Mouse (Mus musculus) MEL (cell line): ENCODE data around the gene Scnm1.
A peak's percentile ranks its signal among the peaks of the same experiment; 100 is the strongest.

ENCODE experiments used
- CTCF ChIP-seq, 3 experiments: IDR thresholded peaks in 2 of 3; conservative IDR thresholded peaks in 1 of 3; 2 replicates each; pipeline ENCODE4 v1.5.1; 2011 to 2012; ENCODE audit warnings: low read length in 3 of 3, low read depth in 2 of 3, mild to moderate bottlenecking in 2 of 3, improper control_type of control experiment in 1 of 3, inconsistent platforms in 1 of 3, mixed read lengths in 1 of 3, moderate library complexity in 1 of 3; ENCODE audit not compliant: control insufficient read depth in 1 of 3, insufficient read depth in 1 of 3, poor library complexity in 1 of 3, severe bottlenecking in 1 of 3
- EP300 ChIP-seq, 2 experiments: IDR thresholded peaks; 2 replicates each; pipeline ENCODE4 v1.6.1; 2011; ENCODE audit warnings: improper control_type of control experiment in 2 of 2, low read length in 2 of 2, low read depth in 1 of 2, mild to moderate bottlenecking in 1 of 2
- HCFC1 ChIP-seq: IDR thresholded peaks from 2 replicates; pipeline ENCODE4 v1.6.1; 2012; ENCODE audit warnings: low read depth, mild to moderate bottlenecking, inconsistent platforms, low read length, improper control_type of control experiment, moderate library complexity
- JUND ChIP-seq: IDR thresholded peaks from 2 replicates; pipeline ENCODE4 v1.6.1; 2011; ENCODE audit warnings: low read depth, mild to moderate bottlenecking, improper control_type of control experiment, low read length
- KAT2A ChIP-seq: conservative IDR thresholded peaks from 2 replicates; pipeline ENCODE4 v1.6.1; 2012; ENCODE audit warnings: low read depth, low read length, improper control_type of control experiment, inconsistent platforms
- MAX ChIP-seq: IDR thresholded peaks from 2 replicates; pipeline ENCODE4 v1.6.1; 2011; ENCODE audit warnings: low read length, improper control_type of control experiment
- POLR2A ChIP-seq, 2 experiments: IDR thresholded peaks; 2 replicates each; pipeline ENCODE4 v1.6.1; 2011 to 2012; ENCODE audit warnings: low read length in 2 of 2, mild to moderate bottlenecking in 2 of 2, control low read depth in 1 of 2, improper control_type of control experiment in 1 of 2, low read depth in 1 of 2, moderate library complexity in 1 of 2; ENCODE audit not compliant: control insufficient read depth in 1 of 2, insufficient read depth in 1 of 2, poor library complexity in 1 of 2
- SIN3A ChIP-seq: IDR thresholded peaks from 2 replicates; pipeline ENCODE4 v1.6.1; 2012; ENCODE audit warnings: low read length, improper control_type of control experiment, inconsistent platforms
- UBTF ChIP-seq: IDR thresholded peaks from 2 replicates; pipeline ENCODE4 v1.6.1; 2012; ENCODE audit warnings: low read depth, mild to moderate bottlenecking, inconsistent platforms, low read length, improper control_type of control experiment, moderate library complexity, borderline replicate concordance; ENCODE audit not compliant: insufficient read depth
- ZC3H11A ChIP-seq: IDR thresholded peaks from 2 replicates; pipeline ENCODE4 v1.6.1; 2012; ENCODE audit warnings: low read depth, mild to moderate bottlenecking, inconsistent platforms, low read length, improper control_type of control experiment
- ZKSCAN1 ChIP-seq: IDR thresholded peaks from 2 replicates; pipeline ENCODE4 v1.6.1; 2012; ENCODE audit warnings: low read depth, mild to moderate bottlenecking, inconsistent platforms, low read length, improper control_type of control experiment, moderate library complexity

GRCm38 (mm10) chr3:95110911-95111726 lies 22.7 kb downstream of the Scnm1 start, which contains the start of gene Vps72:
- TF ChIP-seq HCFC1 (no peak), JUND (no peak), CTCF (IDR thresholded peaks at IDR 0.05 in 2 of 3, conservative IDR thresholded peaks at IDR 0.05 in 1 of 3; ENCODE audit: control insufficient read depth in 1 of 3, insufficient read depth in 1 of 3, low read depth in 2 of 3, low read length in 3 of 3, poor library complexity in 1 of 3, severe bottlenecking in 1 of 3) (peak in 1 of 3 experiments; percentile 12; a peak in 1 of 6 replicates), ZC3H11A (no peak), POLR2A (IDR thresholded peaks at IDR 0.05; ENCODE audit: control insufficient read depth in 1 of 2, insufficient read depth in 1 of 2, low read depth in 1 of 2, low read length in 2 of 2, poor library complexity in 1 of 2) (peak in 1 of 2 experiments; percentile 92; a peak in 2 of 4 replicates), UBTF (no peak), EP300 (IDR thresholded peaks at IDR 0.05; ENCODE audit: low read depth in 1 of 2, low read length in 2 of 2) (no peak), ZKSCAN1 (no peak), SIN3A (no peak), MAX (no peak), KAT2A (no peak)
